Mouse (Mus musculus) kidney, adult 8-10 months (tissue): Measurements from ENCODE around the gene Calhm5.

Experiments used
- DNase-seq, 2 experiments: peaks; one replicate each; pipeline ENCODE4 v3.0.0; 2022

Gene Calhm5

DNA sequence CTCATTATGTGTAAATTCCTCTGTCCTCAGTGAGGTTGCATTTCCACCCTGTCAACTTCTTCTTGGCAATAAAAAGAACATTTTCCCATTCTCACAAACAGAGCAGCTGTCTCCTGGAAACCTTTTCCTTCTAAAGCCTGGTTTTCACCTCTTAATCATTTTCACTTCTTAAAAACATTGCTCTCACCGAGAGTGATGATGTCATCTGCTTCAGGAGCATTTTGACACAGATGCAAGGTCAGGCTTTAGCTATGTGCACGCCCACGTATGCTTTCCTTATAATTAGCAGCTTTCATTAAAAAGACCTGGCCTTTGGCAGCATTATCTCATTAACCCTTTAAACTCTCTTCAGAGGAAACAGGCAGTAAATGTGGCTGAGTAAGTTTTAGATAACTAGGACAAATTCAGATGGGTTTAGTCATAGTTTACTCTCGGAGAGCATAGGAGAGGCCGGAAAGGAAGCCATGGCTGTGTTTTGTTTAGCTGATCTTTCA lies 25.3 kb downstream of the Calhm5 start:
- no peak for DNase-seq

GRCm38 (mm10) chr10:34069606-34070005 lies 26.7 kb downstream of the Calhm5 start:
- DNase-seq, result no peak

DNA sequence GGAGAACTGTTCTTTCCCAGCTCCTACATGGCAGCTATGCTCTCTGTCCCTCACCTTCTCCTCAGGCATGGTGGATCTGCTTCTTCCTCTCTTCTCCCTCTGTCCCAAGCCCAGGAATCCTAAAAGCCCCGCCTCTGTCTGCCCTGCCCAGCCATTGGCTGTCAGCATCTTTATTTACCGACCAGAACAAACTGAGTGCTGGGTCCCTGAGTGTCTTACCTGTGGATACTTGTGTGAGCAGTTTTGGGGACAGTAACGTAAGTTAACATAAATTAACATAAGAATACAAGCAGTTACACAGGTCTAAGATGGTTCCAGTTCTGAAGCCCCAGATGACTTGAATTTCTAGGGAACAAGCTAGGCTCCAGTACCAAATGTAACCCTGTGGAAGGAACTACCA lies 29.7 kb downstream of the Calhm5 start:
- no peak for DNase-seq

DNA sequence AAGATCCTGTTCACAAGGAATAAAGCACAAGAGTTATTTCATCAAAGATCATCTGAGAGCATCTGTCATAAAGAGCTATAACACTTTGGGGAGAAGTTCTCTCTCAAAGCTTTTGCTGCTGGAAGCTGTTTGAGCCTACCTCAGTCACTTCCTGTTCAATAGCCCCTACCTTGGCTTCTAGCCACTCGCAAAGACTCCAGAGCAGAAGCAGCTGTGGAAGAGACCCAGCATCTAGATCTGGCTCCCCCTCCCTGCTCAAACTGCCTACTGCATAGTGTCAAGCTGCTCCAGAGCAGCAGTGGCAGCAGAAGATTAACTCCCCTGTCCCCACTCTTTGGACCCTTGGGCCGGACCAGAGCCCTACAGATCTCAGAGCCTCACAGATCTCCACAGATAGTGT lies 42.3 kb downstream of the Calhm5 start:
- no peak for DNase-seq

DNA sequence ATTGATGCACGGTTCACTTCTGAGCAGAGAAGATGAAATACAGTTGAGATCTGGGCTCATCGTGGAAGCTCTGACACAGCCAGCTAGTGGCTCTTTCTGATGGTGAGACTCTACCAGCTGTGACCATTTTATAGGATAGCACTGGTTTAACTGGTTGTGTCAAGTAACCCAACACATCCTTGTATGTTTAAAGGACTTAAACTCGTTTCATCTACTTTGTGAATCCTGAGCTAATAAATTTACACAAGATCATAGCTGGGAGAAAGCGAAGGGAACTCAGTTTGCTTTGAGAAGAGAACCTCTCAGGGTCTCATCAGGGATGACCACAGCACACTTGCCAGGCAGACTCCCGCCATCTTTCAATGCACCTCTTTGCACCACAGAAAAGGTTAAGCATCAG lies 52.1 kb downstream of the Calhm5 start, which contains the start of gene Calhm4:
Calhm4 (minus strand) TSS at position 101 of the 400 bp plus-strand sequence.
- DNase-seq, result no peak
